Mouse (Mus musculus): ENCODE measurements around the gene Pemt. TPM values are rescaled to one million over a fixed set of nuclear protein-coding genes. Genes with fewer than 3 reads are reported as not detected.

Gene Pemt
- 8.9 and 9.7 TPM in 2 replicates for polyA plus RNA-seq (2015; fragmentation: Nextera tagmentation; extraction: Ambion mirVana)

DNA sequence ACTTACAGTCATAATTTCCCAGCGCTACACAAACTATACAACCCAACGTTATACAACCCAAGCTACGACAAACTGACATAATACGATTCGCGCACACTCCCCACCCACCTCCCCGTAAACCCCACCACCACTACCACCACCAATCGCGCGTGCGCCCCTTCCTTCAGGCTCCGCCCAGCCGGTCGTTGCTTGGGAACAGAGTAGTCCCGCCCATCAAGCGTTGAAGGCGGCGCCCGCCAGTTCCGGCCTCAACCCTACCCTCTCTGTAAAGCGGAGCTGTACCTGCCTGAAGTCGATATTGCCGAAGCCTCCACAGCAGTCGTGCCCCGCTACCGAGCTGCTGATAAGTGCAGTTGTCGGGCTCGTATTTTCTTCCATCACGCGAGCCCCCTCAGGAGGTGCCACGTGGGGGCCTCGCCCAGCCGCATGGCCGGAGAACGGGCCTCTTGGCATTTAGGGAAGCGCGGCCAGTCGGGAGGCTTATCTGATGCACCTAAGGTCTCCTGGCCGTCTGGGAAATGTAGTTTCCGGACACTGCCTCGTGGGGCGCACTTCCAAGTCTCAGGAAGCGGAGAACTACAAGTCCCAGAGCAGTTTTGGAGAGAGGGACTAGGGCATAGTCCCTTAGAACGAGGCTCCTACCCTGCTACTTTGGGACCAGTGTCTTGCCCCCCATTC lies at the start of gene Pemt:
Gene Pemt (minus strand): TSS at position 432 of the 678 bp plus-strand sequence.
- peak within 1 kb of the TSS; percentile 68 for H3K4me2 ChIP-seq
- no peaks in the 10 kb centered on the region for H3K9me3 ChIP-seq
- H3K27me3 ChIP-seq = no peaks in the 10 kb centered on the region
- H3K4me3 ChIP-seq = peak within 1 kb of the TSS; percentile 66
- under 1% methylated on average over 44 of the region's 44 CpGs for WGBS
- peaks cover 10% of the 10 kb centered on the region for H3K4me1 ChIP-seq (replicated peaks)
- peak; percentile 99 for ATAC-seq (ENCODE audit: low FRiP score, low read depth)
- peak within 1 kb of the TSS; percentile 69 for H3K9ac ChIP-seq
- H3K27ac ChIP-seq (replicated peaks) = peak within 1 kb of the TSS; percentile 93
- no peaks in the 10 kb centered on the region for H3K36me3 ChIP-seq

DNA sequence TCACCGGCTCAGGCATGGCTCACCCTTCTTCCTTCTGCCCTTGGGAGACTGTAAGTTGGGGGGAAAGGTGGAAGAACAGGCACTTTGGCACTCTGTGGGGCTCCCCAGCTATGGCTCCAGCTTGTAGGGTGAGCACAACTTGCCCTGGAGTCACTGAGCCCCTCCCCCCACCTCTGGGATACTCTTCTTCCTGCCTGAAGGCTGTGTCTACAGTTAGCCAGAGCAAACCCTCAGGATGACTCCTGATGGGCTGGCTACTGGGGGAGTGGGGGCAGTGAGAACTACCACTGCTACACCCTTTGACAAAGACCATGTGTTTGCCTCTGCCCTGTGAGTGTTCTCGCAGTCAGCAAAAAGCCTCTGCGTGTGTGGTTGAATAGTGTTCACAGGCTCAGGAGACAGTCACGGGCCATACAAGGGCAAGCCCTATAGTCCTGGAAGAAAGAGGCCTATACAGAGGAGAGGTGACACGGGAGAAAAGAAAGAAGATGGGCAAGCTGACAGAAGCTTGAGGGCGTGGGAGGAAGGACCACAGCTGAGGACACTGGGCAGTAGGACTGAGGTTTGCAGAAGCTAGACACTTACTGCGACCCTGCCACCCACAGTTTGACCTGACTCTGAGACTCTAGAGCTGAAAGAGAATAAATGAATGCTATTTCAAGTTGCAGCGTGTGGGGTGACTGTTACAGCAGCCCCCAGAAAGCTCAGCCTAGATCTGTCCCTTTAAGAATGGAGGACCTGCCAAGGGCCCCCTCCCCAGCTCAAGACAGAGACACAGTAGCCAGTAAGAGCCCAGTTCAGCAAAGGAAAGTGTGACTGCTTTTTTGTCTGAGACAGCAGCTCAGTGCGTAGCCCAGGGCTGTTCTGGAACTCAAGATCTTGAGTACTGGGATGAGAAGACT lies 48.9 kb upstream of the Pemt start:
- Histone ChIP-seq H3K9ac (no peak overlapping the region), H3K9me3 (no peaks in the 10 kb centered on the region), H3K27ac (replicated peaks) (peak overlapping the region; percentile 75; the same call in 1 of the 2 replicates), H3K36me3 (no peaks in the 10 kb centered on the region), H3K4me3 (no peak overlapping the region), H3K27me3 (no peaks in the 10 kb centered on the region), H3K4me1 (replicated peaks) (peaks cover 32% of the 10 kb centered on the region), H3K4me2 (no peak overlapping the region)
- 35% methylated on average over 9 of the region's 9 CpGs for WGBS
- ATAC-seq (ENCODE audit: low FRiP score, low read depth) = peak; percentile 49; the same call in 1 of the 2 replicates

DNA sequence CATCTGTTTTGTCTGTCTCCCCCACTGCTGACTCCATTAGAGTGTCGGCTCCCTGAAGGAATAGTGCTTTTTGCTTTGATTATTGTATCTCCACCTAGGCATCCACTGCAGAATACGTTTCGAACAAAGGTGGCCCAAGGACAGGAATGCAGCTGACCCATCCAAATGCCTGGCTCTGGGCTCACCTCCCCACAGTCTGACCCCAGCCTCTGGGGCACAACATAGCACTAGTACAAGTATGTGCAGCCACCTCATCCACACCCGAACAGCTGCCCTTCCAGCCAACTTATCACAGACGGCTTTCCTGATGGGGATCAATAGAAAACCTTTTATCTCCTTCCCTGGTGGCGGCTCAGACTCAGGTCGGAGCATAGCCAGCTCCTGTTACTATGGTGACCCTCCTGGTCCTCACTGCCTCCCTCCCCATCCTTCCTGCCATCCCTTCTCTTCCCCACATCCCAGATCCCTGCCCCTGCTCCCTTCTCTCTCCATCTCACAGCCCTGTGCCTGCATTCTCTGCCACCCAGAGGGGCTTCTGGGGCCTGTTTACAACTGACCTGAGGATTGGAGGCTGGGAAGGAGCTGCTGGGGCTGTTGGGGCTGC lies 47.8 kb upstream of the Pemt start:
- peaks cover 35% of the 10 kb centered on the region for H3K4me1 ChIP-seq (replicated peaks)
- peak; percentile 69; the same call in 1 of the 2 replicates for ATAC-seq (ENCODE audit: low FRiP score, low read depth)
- H3K9me3 ChIP-seq = no peaks in the 10 kb centered on the region
- no peaks in the 10 kb centered on the region for H3K36me3 ChIP-seq
- H3K4me2 ChIP-seq = no peak overlapping the region
- H3K4me3 ChIP-seq = no peak overlapping the region
- H3K27ac ChIP-seq (replicated peaks) = peak overlapping the region; percentile 75
- no peaks in the 10 kb centered on the region for H3K27me3 ChIP-seq
- 27% methylated on average over 7 of the region's 7 CpGs for WGBS
- H3K9ac ChIP-seq = peak overlapping the region; percentile 11; the same call in 1 of the 2 replicates

DNA sequence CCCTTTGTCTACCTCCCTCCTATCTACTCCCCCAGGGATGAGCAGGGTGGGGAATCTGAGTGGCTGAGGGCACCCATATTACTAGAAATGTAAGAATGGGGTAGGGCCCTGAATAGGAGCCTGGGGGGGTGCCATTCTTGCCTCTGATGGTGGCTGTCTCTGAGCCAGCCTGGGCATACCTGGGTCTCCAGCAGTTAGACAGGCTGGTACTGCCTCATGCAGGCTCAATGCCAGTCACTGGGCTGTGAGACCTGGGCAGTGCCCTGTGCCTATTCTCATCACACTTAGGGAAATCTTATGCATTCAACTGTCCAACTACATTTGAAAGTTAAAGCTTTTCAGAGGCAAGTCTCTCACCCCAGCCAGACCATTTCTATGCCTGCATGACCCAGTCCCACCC lies 46.9 kb upstream of the Pemt start:
- ATAC-seq (ENCODE audit: low FRiP score, low read depth) = no peak
- Histone ChIP-seq H3K4me1 (replicated peaks) (peaks cover 42% of the 10 kb centered on the region), H3K4me2 (no peak overlapping the region)

DNA sequence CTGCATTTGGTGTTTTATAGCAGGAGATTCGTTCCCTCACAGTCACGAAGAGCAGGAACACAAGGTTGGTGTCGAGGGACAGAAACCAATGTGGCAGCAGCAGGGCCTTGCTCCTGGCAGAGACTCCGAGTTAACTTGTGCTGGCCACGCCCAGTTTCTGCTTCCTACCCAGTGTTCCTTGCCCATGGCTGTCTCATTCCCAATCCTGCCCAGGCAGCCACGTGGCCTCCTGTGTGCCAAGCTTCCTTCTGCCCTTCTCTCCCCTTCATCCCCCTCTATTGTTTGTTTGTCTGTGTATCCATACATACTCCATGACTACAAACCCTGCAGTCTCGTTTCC lies 45.1 kb upstream of the Pemt start:
- H3K9me3 ChIP-seq = no peaks in the 10 kb centered on the region
- WGBS = 68% methylated on average over 7 of the region's 7 CpGs
- peaks cover 42% of the 10 kb centered on the region for H3K4me1 ChIP-seq (replicated peaks)
- no peak for ATAC-seq (ENCODE audit: low FRiP score, low read depth)
- no peaks in the 10 kb centered on the region for H3K27me3 ChIP-seq
- H3K9ac ChIP-seq = no peak overlapping the region
- H3K4me3 ChIP-seq = no peak overlapping the region
- no peak overlapping the region for H3K27ac ChIP-seq (replicated peaks)
- no peak overlapping the region for H3K4me2 ChIP-seq
- H3K36me3 ChIP-seq = no peaks in the 10 kb centered on the region

More for the DNA sequence above, 46.9 kb upstream of the Pemt start:
- Histone ChIP-seq H3K4me3 (no peak overlapping the region), H3K36me3 (no peaks in the 10 kb centered on the region), H3K9me3 (no peaks in the 10 kb centered on the region), H3K27ac (replicated peaks) (peak overlapping the region; percentile 75), H3K27me3 (no peaks in the 10 kb centered on the region), H3K9ac (no peak overlapping the region)

DNA sequence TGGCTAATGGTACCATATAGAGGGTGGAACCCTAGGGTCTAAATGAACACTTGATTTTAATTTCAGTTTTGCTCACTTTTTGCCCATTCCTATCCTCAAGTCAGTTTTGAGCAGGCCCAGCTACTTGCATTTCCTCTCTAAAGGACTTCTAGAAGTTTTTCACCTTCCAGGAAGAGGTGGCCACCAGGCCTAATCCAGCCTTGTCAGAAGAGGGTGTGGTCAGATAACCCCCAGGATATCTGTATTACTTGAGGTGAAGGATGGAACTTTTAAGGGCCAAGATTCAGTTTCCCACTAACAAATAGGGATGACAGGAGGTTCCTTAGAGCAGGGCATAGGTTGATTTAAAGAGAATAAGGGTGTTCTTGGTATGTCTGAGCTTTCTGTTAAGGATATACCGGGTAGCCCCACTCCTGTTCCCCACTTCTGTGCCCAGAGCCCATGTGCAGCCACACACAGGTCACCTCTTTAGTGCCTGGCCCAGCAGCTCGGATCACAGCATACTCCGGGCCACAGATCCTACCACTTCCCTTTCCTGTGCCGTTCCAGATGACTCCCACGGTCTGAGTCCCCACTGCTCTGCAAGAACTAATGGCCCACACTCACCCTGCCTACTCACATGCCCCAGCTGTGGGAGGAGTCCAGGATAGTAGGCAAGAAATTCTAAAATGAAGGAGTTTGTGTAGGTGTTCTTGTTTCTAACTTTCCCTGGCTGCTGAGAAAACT lies 44.6 kb upstream of the Pemt start:
- no peak overlapping the region for H3K9ac ChIP-seq
- H3K9me3 ChIP-seq = no peaks in the 10 kb centered on the region
- H3K36me3 ChIP-seq = no peaks in the 10 kb centered on the region
- no peak for ATAC-seq (ENCODE audit: low FRiP score, low read depth)
- no peak overlapping the region for H3K4me2 ChIP-seq
- no peak overlapping the region for H3K4me3 ChIP-seq
- H3K27ac ChIP-seq (replicated peaks) = no peak overlapping the region
- no peaks in the 10 kb centered on the region for H3K27me3 ChIP-seq
- peaks cover 40% of the 10 kb centered on the region for H3K4me1 ChIP-seq (replicated peaks)
- 71% methylated on average over 5 of the region's 5 CpGs for WGBS

DNA sequence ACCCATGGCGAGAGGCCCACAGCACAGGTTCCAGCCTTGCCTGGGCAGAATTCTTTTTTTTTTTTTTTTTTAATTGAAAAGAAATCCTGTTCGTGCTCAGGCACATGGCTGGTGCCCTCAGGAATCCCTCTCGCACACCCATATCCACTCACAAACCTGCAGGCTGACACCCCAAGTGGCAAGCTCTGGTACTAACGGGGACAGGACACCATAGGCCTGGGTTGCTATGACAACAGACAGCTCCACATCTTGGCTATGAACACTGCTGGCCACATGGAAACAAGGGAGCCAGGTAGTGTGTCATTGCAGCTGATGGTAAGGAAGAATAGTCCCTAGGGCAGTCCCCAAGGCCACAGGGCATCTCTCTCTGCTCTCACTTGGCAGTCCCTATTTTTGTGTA lies 42.7 kb upstream of the Pemt start:
- peak; percentile 87 for ATAC-seq (ENCODE audit: low FRiP score, low read depth)
- H3K36me3 ChIP-seq = no peaks in the 10 kb centered on the region
- peaks cover 21% of the 10 kb centered on the region for H3K4me1 ChIP-seq (replicated peaks)
- H3K27ac ChIP-seq (replicated peaks) = peak overlapping the region; percentile 37; the same call in 1 of the 2 replicates
- H3K4me2 ChIP-seq = no peak overlapping the region
- H3K9ac ChIP-seq = no peak overlapping the region
- no peaks in the 10 kb centered on the region for H3K27me3 ChIP-seq
- no peak overlapping the region for H3K4me3 ChIP-seq
- 34% methylated on average over 4 of the region's 4 CpGs for WGBS
- no peaks in the 10 kb centered on the region for H3K9me3 ChIP-seq

DNA sequence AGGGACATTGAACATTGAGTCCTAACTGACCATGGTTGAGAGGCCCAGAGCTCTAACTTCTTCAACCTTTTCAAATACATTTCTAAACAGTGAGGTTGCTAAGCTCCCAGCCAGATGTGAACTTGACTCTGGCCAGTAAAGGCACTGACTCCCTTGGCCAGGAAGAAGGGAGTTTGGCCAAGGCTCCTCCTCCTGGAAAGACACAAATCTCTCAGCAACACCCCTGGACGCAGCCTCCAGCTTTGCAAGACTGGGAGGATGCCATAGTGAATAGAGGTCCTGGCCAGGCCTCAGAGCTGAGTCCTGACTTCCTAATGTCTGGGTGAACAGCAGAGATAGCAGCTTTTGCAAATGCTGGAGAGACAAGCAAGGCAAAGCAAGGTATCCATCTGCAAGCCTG lies 40.4 kb upstream of the Pemt start:
- no peak for ATAC-seq (ENCODE audit: low FRiP score, low read depth)
- Histone ChIP-seq H3K27me3 (no peaks in the 10 kb centered on the region), H3K9ac (no peak overlapping the region), H3K27ac (replicated peaks) (no peak overlapping the region), H3K9me3 (no peaks in the 10 kb centered on the region), H3K4me1 (replicated peaks) (peaks cover 10% of the 10 kb centered on the region), H3K36me3 (no peaks in the 10 kb centered on the region), H3K4me2 (no peak overlapping the region), H3K4me3 (no peak overlapping the region)
- 85% methylated on average over 1 of the region's 1 CpGs for WGBS

DNA sequence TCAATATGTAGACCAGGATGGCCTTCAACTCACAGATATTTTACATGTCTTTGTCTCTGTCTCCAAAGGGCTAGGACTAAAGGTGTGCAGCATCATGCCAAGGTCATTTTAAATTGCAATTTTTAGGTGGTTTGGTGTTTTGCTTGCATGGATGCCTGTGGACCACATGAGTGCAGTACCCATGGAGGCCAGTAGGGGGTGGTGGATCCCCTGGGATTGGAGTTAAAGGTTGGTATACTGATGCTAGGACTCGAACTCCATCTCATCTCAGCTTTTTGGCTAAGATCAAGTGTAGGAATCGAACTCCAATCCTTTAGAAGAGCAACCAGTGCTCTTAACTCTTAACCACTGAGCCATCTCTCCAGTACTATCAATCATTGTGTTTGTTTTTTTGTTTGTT lies 38.3 kb upstream of the Pemt start:
- Histone ChIP-seq H3K36me3 (no peaks in the 10 kb centered on the region), H3K9ac (no peak overlapping the region), H3K4me2 (no peak overlapping the region), H3K4me1 (replicated peaks) (peaks cover 10% of the 10 kb centered on the region), H3K27me3 (no peaks in the 10 kb centered on the region), H3K27ac (replicated peaks) (no peak overlapping the region), H3K4me3 (no peak overlapping the region), H3K9me3 (no peaks in the 10 kb centered on the region)
- ATAC-seq (ENCODE audit: low FRiP score, low read depth) = no peak
- 29% methylated on average over 2 of the region's 2 CpGs for WGBS

DNA sequence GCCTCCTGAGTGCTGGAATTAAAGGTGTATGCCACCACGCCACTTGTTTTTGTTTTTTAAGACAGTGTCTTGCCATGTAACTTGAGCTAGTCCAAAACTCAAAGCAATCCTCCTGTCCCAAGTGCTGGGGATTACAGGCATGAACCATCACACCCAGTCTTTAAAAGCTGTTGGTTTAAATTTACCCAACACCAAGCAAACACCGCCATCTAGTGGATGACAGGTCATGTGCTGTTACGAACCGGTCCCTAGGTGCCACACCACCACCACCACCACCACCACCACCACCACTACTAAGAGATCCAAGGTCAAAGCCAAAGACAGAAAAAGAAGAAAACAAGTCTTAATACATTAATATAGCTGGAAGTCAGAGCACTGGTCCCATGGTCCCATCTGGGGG lies 30.5 kb upstream of the Pemt start:
- Histone ChIP-seq H3K9ac (no peak overlapping the region), H3K27ac (replicated peaks) (no peak overlapping the region), H3K4me2 (no peak overlapping the region), H3K4me3 (no peak overlapping the region), H3K9me3 (no peaks in the 10 kb centered on the region), H3K27me3 (no peaks in the 10 kb centered on the region), H3K4me1 (replicated peaks) (no peaks in the 10 kb centered on the region), H3K36me3 (no peaks in the 10 kb centered on the region)
- ATAC-seq (ENCODE audit: low FRiP score, low read depth) = no peak
- 19% methylated on average over 4 of the region's 4 CpGs for WGBS

DNA sequence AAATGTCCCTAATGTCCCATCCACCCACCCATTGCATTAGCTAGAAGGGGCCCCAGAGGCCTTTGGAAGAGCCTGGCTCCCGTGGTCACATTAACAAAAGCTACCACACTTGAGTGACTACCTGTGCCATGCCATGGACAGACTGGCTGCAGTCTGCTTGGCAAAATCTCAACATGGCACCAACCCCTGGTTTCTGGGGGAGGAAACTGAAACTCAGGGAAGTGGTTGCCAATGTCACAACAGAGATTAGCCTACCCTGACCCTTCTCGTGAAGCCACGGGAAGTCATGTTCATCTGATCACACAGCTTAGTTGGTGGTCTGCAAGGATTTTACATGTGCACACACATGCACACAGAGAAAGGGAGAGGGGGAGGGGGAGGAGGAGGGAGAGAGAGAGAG lies 29.9 kb upstream of the Pemt start:
- Histone ChIP-seq H3K4me2 (no peak overlapping the region), H3K27me3 (no peaks in the 10 kb centered on the region), H3K4me1 (replicated peaks) (no peaks in the 10 kb centered on the region), H3K27ac (replicated peaks) (no peak overlapping the region), H3K4me3 (no peak overlapping the region), H3K9me3 (no peaks in the 10 kb centered on the region), H3K9ac (no peak overlapping the region), H3K36me3 (no peaks in the 10 kb centered on the region)
- ATAC-seq (ENCODE audit: low FRiP score, low read depth) = no peak
- 82% methylated on average over 3 of the region's 3 CpGs for WGBS
